In the genomic region with DNA sequence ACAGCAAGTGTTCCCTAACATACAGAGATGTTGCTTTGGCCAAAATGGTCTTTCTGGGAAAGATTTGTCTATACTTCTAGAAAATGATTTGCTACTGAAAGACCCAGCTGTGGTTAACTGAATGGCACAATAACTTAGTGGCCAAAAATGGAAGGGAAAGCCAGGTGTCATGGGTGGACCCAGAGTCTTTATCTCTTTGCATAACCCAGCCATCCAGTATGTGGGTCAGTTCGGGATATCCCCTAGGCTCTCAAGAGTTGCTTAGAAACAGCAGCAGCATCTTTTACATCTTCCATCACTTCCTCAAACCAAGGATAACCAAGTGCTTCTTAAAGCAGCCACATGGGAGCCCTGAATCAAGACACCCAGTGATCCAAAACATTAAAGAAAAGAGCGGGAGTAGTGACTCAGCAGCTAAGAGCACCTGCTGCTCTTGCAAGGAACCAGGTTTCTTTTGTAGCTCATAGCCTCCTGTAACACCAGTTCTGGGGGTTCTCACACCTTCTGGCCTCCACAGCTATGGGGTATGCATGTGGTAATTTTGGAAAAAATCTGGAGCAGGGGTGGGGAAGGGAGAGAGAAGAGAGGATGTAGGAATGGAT, we compare ENCODE assay signal across 26 mouse cellular contexts. TPM values are rescaled to one million over a fixed set of nuclear protein-coding genes. Genes with fewer than 3 reads are reported as not detected.
A peak's percentile ranks its signal among the peaks of the same experiment; 100 is the strongest.
DNase-seq lines count a peak whose midpoint lies in the region; ATAC-seq and TF ChIP-seq lines count a peak whose summit lies in the region.
"Had no signal": no experiment of that assay in that cellular context is flagged by ENCODE, and none has a peak within 500 bp of the region (broad histone marks: within the 10 kb centered on the region; RNA-seq: fewer than 3 reads in every experiment).

No protein-coding gene starts in this region.

- 0 out of 2 replicates have a peak, but pooled peaks have one; percentile 52 for ATAC-seq in frontal cortex, adult (ENCODE audit: low TSS enrichment)
- no peak for ATAC-seq in intestine, postnatal 0 days
- no peak for ATAC-seq in intestine, embryonic 15.5 days
- no peak for ATAC-seq in hindbrain, embryonic 12.5 days (ENCODE audit: low FRiP score)
- ATAC-seq: activated CD4-positive, CD25-positive, alpha-beta regulatory T cell, adult 4 months; CD4-positive, CD25-positive, alpha-beta regulatory T cell, adult 4 months; forebrain, embryonic 15.5 days had no signal

- H3K27ac ChIP-seq in intestine, postnatal 0 days (ENCODE audit: low read depth, low read length): 0 out of 2 replicates have a peak overlapping the region, but pooled peaks have one; percentile 76
- H3K27ac ChIP-seq in intestine, embryonic 15.5 days: no peak overlapping the region
- no peak overlapping the region for H3K27ac ChIP-seq in CH12.LX (ENCODE audit: insufficient read depth, low read depth)
- H3K27ac ChIP-seq in hindbrain, embryonic 12.5 days: no peak overlapping the region
- H3K27ac ChIP-seq: embryonic facial prominence, embryonic 10.5 days; embryonic facial prominence, embryonic 13.5 days; forebrain, embryonic 12.5 days; forebrain, embryonic 15.5 days; gastrocnemius, adult 2 months; heart, embryonic 15.5 days; hindbrain, embryonic 13.5 days had no signal

- DNase-seq in frontal cortex, postnatal 36 days (ENCODE audit: low spot score in 2 of 2): no peak
- DNase-seq in CH12.LX (ENCODE audit: extremely low read depth): peak; percentile 87
- DNase-seq in splenic B cell, adult 2 months (ENCODE audit: low read depth, low spot score): peak; percentile 45
- no peak for DNase-seq in right cerebral cortex, postnatal 36 days (ENCODE audit: low spot score in 2 of 2)
- DNase-seq: adrenal gland, postnatal 10 days; cerebellum, adult 11-12 months; cerebellum, adult 8-10 months; cerebellum, postnatal 36 days; embryo, embryonic 11 days; gastrocnemius, adult 2 months; gastrocnemius, postnatal 14 days; heart, postnatal 14 days had no signal

- H3K79me2 ChIP-seq in CH12.LX (replicated peaks; ENCODE audit: control insufficient read depth, extremely low read depth, insufficient read depth, poor library complexity, severe bottlenecking): no peaks in the 10 kb centered on the region

- TF ChIP-seq EP300 in CH12.LX (IDR thresholded peaks at IDR 0.05; ENCODE audit: low read length): peak; percentile 71; the same call in 1 of the 2 replicates

- TF ChIP-seq POLR2A in CH12.LX (IDR thresholded peaks at IDR 0.05; ENCODE audit: low read depth, low read length): no peak

- no peaks in the 10 kb centered on the region for H3K36me3 ChIP-seq in intestine, postnatal 0 days (ENCODE audit: control insufficient read depth, insufficient read depth)
- H3K36me3 ChIP-seq in intestine, embryonic 15.5 days: no peaks in the 10 kb centered on the region
- H3K36me3 ChIP-seq in CH12.LX (replicated peaks in 1 of 2; ENCODE audit: control insufficient read depth in 1 of 2, insufficient read depth in 1 of 2, low read length in 1 of 2): no peaks in the 10 kb centered on the region
- H3K36me3 ChIP-seq in splenic B cell, adult 2 months (ENCODE audit: control insufficient read depth, insufficient read depth, low read length, poor library complexity, severe bottlenecking): no peaks in the 10 kb centered on the region
- no peaks in the 10 kb centered on the region; the same call in 1 of the 2 replicates for H3K36me3 ChIP-seq in hindbrain, embryonic 12.5 days
- H3K36me3 ChIP-seq: forebrain, embryonic 12.5 days; forebrain, embryonic 15.5 days; heart, embryonic 12.5 days; heart, embryonic 15.5 days; hindbrain, embryonic 13.5 days had no signal

- no peak overlapping the region for H3K9ac ChIP-seq in intestine, postnatal 0 days (ENCODE audit: low read depth, low read length)
- no peak overlapping the region for H3K9ac ChIP-seq in intestine, embryonic 15.5 days
- H3K9ac ChIP-seq in CH12.LX (ENCODE audit: insufficient read depth, low read depth): no peak overlapping the region
- H3K9ac ChIP-seq in hindbrain, embryonic 12.5 days: no peak overlapping the region
- H3K9ac ChIP-seq: embryonic facial prominence, embryonic 13.5 days; forebrain, embryonic 12.5 days; forebrain, embryonic 15.5 days; heart, embryonic 12.5 days; heart, embryonic 15.5 days; hindbrain, embryonic 13.5 days had no signal

- 85% methylated on average over 2 of the region's 2 CpGs for WGBS in intestine, postnatal 0 days
- 100% methylated on average over 2 of the region's 2 CpGs for WGBS in intestine, embryonic 15.5 days
- 84% methylated on average over 2 of the region's 2 CpGs for WGBS in hindbrain, embryonic 12.5 days

- 0 out of 2 replicates have a peak, but pooled peaks cover 3% of the 10 kb centered on the region for H3K4me1 ChIP-seq in intestine, postnatal 0 days (replicated peaks; ENCODE audit: control insufficient read depth, insufficient read depth, low read length)
- no peaks in the 10 kb centered on the region for H3K4me1 ChIP-seq in intestine, embryonic 15.5 days (replicated peaks)
- peaks cover 3 to 22% of the 10 kb centered on the region in 2 experiments; a peak in 3 of 4 replicates for H3K4me1 ChIP-seq in CH12.LX (ENCODE audit: control insufficient read depth in 1 of 2, insufficient read depth in 2 of 2)
- no peaks in the 10 kb centered on the region for H3K4me1 ChIP-seq in hindbrain, embryonic 12.5 days
- H3K4me1 ChIP-seq: embryonic facial prominence, embryonic 13.5 days; forebrain, embryonic 12.5 days; forebrain, embryonic 15.5 days; heart, embryonic 12.5 days; hindbrain, embryonic 13.5 days had no signal

- dilution Hi-C loops in CH12.LX (cut with MboI; ENCODE audit: extremely low pct_ligation_motif_present, extremely low pct_unique_long_range_greater_than_20kb, low sequenced_read_pairs): no loop called here

- no peak for TF ChIP-seq CTCF in intestine, postnatal 0 days (IDR thresholded peaks at IDR 0.05; ENCODE audit: low read depth)
- TF ChIP-seq CTCF in CH12.LX (conservative IDR thresholded peaks at IDR 0.05 in 1 of 2, IDR thresholded peaks at IDR 0.05 in 1 of 2; ENCODE audit: low read depth in 2 of 2, low read length in 2 of 2): no peak

- H3K27me3 ChIP-seq in intestine, postnatal 0 days (replicated peaks; ENCODE audit: control insufficient read depth, insufficient read depth, low read length): no peaks in the 10 kb centered on the region
- H3K27me3 ChIP-seq in intestine, embryonic 15.5 days (replicated peaks): no peaks in the 10 kb centered on the region
- H3K27me3 ChIP-seq in CH12.LX (replicated peaks): no peaks in the 10 kb centered on the region
- no peaks in the 10 kb centered on the region for H3K27me3 ChIP-seq in splenic B cell, adult 2 months (ENCODE audit: control insufficient read depth, insufficient read depth, low read length, poor library complexity, severe bottlenecking)
- H3K27me3 ChIP-seq in hindbrain, embryonic 12.5 days: no peaks in the 10 kb centered on the region
- H3K27me3 ChIP-seq: embryonic facial prominence, embryonic 13.5 days; forebrain, embryonic 12.5 days; forebrain, embryonic 15.5 days; heart, embryonic 12.5 days; heart, embryonic 15.5 days; hindbrain, embryonic 13.5 days had no signal

- H3K9me3 ChIP-seq in intestine, postnatal 0 days (ENCODE audit: control insufficient read depth): no peaks in the 10 kb centered on the region
- H3K9me3 ChIP-seq in intestine, embryonic 15.5 days: no peaks in the 10 kb centered on the region
- no peaks in the 10 kb centered on the region for H3K9me3 ChIP-seq in CH12.LX (replicated peaks; ENCODE audit: low read length)
- no peaks in the 10 kb centered on the region for H3K9me3 ChIP-seq in hindbrain, embryonic 12.5 days (replicated peaks)
- H3K9me3 ChIP-seq: embryonic facial prominence, embryonic 10.5 days; embryonic facial prominence, embryonic 13.5 days; forebrain, embryonic 12.5 days; forebrain, embryonic 15.5 days; heart, embryonic 12.5 days; heart, embryonic 15.5 days; hindbrain, embryonic 13.5 days had no signal

- no peak overlapping the region for H3K4me2 ChIP-seq in intestine, postnatal 0 days (replicated peaks; ENCODE audit: low read depth)
- H3K4me2 ChIP-seq in intestine, embryonic 15.5 days (replicated peaks): no peak overlapping the region
- H3K4me2 ChIP-seq in CH12.LX (ENCODE audit: insufficient read depth, low read depth, poor library complexity, severe bottlenecking): no peak overlapping the region
- H3K4me2 ChIP-seq in hindbrain, embryonic 12.5 days (replicated peaks): no peak overlapping the region
- H3K4me2 ChIP-seq: embryonic facial prominence, embryonic 13.5 days; forebrain, embryonic 12.5 days; forebrain, embryonic 15.5 days; heart, embryonic 12.5 days; heart, embryonic 15.5 days; hindbrain, embryonic 13.5 days had no signal

- in situ Hi-C loops in CH12.LX (cut with MboI; ENCODE audit: low pct_ligation_motif_present, low pct_unique_long_range_greater_than_20kb, low sequenced_read_pairs): loop anchor here (25.0 kb wide), 1 partner anchor 499 kb away; a partner anchor contains a TSS

- no peak for TF ChIP-seq RAD21 in CH12.LX (IDR thresholded peaks at IDR 0.05; ENCODE audit: low read depth, low read length)

- H3K4me3 ChIP-seq in intestine, postnatal 0 days (ENCODE audit: low read depth, low read length): no peak overlapping the region
- H3K4me3 ChIP-seq in intestine, embryonic 15.5 days (replicated peaks): no peak overlapping the region
- H3K4me3 ChIP-seq in CH12.LX (replicated peaks in 1 of 3; ENCODE audit: low read depth in 2 of 3, low read length in 2 of 3, poor library complexity in 1 of 3): no peak overlapping the region
- no peak overlapping the region for H3K4me3 ChIP-seq in hindbrain, embryonic 12.5 days
- H3K4me3 ChIP-seq: embryonic facial prominence, embryonic 10.5 days; embryonic facial prominence, embryonic 13.5 days; erythroblast, embryonic 14.5 days; forebrain, embryonic 12.5 days; forebrain, embryonic 15.5 days; gastrocnemius, adult 2 months; heart, embryonic 12.5 days; heart, embryonic 15.5 days; hindbrain, embryonic 13.5 days had no signal

TF ChIP-seq in CH12.LX, 34 proteins besides CTCF, POLR2A, EP300 and RAD21 (continues in another document):
- TF ChIP-seq RCOR1 (conservative IDR thresholded peaks at IDR 0.05; ENCODE audit: low read depth, low read length) (0 out of 2 replicates have a peak, but pooled peaks have one; percentile 39), IRF4 (IDR thresholded peaks at IDR 0.05; ENCODE audit: low read depth, low read length) (peak; percentile 38; the same call in 1 of the 2 replicates), MYC (IDR thresholded peaks at IDR 0.05; ENCODE audit: low read depth, low read length) (no peak), KAT2A (IDR thresholded peaks at IDR 0.05; ENCODE audit: insufficient replicate concordance, low read length) (no peak), BHLHE40 (IDR thresholded peaks at IDR 0.05; ENCODE audit: low read depth, low read length) (no peak), MAZ (IDR thresholded peaks at IDR 0.05; ENCODE audit: low read depth, low read length) (no peak), MAFK (IDR thresholded peaks at IDR 0.05; ENCODE audit: insufficient replicate concordance, low read length) (no peak)

RNA-seq across cellular contexts. Expression of a gene that starts 11.7 kb away (rescaled TPM):
- 58.3 and 63.2 TPM in 2 replicates for polyA plus RNA-seq in intestine, postnatal 0 days (2015; fragmentation: Nextera tagmentation; extraction: Ambion mirVana)
- polyA plus RNA-seq in intestine, embryonic 15.5 days (2015; fragmentation: Nextera tagmentation; extraction: Ambion mirVana): 83.6 and 88.6 TPM in 2 replicates
- total RNA-seq in CH12.LX (2012; rRNA removed) (14.4 and 15.0 TPM in 2 replicates), CH12.LX (2014; rRNA removed) (6.1 and 7.2 TPM in 2 replicates)
- polyA plus RNA-seq in CH12.LX (2012; ENCODE audit: insufficient read length, low read depth): 10.4 and 11.1 TPM in 2 replicates
- polyA plus RNA-seq in hindbrain, embryonic 12.5 days (2016; fragmentation: Nextera tagmentation; extraction: Ambion mirVana): 70.7 and 86.0 TPM in 2 replicates

Comparison
In these comparisons a context has a peak if more than half of its experiments do, and no peak if none do; other contexts are left out.
1. DNase-seq: peak in CH12.LX (single experiment) and splenic B cell, adult 2 months (single experiment); none in frontal cortex, postnatal 36 days (0 of 2) and right cerebral cortex, postnatal 36 days (0 of 2).